Mouse (Mus musculus): Measurements from ENCODE around the gene Ugt1a6b.

- TF ChIP-seq CTCF (IDR thresholded peaks at IDR 0.05; ENCODE audit: insufficient read depth, low read depth, low read length) (no peak), POLR2A (IDR thresholded peaks at IDR 0.05; ENCODE audit: insufficient read depth, low read depth, low read length) (no peak)
Observed at GRCm38 (mm10) chr1:88179657-88180056, 76.6 kb downstream of the Ugt1a6b start.

Measured in olfactory bulb, adult 2 months (tissue).